Mouse (Mus musculus) brain, embryonic 14.5 days (tissue): ENCODE data around the gene Gm11627. TPM values are rescaled to one million over a fixed set of nuclear protein-coding genes. Genes with fewer than 3 reads are reported as not detected.
"Not testable (repeated sequence)": the region's sequence is repeated elsewhere in the genome, so short reads cannot be mapped to it uniquely, and the experiment has no call there.

Source experiments
- DNase-seq: peaks from one replicate; pipeline ENCODE4 v3.0.0-alpha.2; 2011; ENCODE audit warnings: low read depth
- CTCF ChIP-seq: fragments of 200-500 bp; IDR thresholded peaks from 2 replicates; pipeline ENCODE4 v1.5.1; 2012; ENCODE audit warnings: inconsistent platforms, mild to moderate bottlenecking, moderate library complexity, borderline replicate concordance; ENCODE audit not compliant: insufficient read depth, insufficient read length; ENCODE audit errors: extremely low read depth
- POLR2A ChIP-seq: fragments of 200-500 bp; IDR thresholded peaks from 2 replicates; pipeline ENCODE4 v1.6.1; 2012; ENCODE audit warnings: mild to moderate bottlenecking, inconsistent platforms, borderline replicate concordance; ENCODE audit not compliant: poor library complexity, insufficient read depth, insufficient read length, severe bottlenecking; ENCODE audit errors: extremely low read depth
- polyA plus RNA-seq: library from polyadenylated mRNA; depleted of rRNA; stranded (reverse); fragments of >200 nt; gene quantifications from 2 replicates; pipeline ENCODE4 v1.2.3, GENCODE M21; 2012

Gene Gm11627
- polyA plus RNA-seq, 1 experiment = 3.6 TPM

DNA sequence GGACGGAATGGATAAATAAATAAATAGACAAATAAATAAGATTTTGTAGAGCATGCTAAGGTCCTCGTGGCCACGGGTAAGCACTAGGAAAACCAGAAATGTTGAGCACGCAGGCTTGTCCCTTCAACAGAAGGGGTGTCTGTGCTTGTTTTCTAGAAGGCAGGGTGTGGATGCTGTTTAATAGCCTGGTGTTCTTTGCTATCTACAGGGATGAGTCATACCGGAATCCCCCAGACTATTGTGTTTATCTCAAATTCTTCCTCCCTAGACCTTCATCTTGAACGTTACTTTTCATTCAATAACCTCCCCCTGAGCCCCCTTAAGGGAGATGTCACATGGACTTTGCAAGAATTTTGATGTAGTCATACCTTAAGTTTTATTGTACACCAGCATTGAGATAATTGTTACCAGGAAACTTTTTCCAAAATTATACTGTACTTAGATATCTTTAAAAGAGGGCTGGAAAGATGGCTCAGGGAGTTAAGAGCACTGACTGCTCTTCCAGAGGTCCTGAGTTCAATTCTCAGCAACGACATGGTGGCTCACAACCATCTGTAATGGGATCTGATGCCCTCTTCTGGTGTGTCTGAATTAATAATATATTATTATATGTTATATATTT is 10.4 kb downstream of the Gm11627 start:
- TF ChIP-seq POLR2A = no peak
- TF ChIP-seq CTCF = no peak
- no peak for DNase-seq

DNA sequence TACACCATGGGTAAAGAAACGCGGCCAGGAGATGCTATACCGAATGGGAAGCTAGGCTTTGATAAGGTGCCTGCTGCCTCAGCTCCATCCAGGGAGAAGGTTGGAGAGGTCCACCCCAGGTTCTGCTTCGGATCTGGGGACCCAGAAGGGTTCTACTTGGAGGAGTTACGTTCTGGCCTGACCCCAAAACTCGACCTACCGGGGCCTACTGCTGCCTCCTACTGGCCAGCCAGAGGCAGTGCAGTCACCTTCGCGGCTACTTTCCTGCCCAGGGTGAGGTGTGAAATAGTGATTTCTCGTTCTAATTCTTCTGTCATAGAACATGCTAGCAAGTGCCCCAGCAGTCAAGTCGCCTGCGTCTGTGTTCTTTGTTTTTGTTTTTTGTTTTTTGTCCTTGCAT is 11.1 kb downstream of the Gm11627 start:
- DNase-seq = no peak
- TF ChIP-seq POLR2A = no peak
- TF ChIP-seq CTCF = peak; percentile 38; the same call in 1 of the 2 replicates

DNA sequence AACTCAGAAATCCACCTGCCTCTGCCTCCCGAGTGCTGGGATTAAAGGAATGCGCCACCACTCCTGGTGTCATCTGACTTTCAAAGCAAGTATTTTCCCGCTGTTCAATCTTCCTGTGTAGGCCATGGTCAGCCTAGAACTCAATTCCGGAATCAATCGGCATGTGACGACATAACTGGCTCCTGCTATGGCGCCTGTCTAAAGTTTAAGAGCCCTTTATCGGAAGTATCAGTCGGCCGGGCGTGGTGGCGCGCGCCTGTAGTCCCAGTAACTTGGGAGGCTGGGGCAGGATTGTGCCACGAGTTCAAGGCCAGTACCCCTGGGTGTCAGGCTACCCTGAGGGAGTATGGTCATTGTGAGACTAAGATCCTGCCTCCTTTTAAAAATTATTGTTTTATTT is 11.5 kb downstream of the Gm11627 start:
- TF ChIP-seq POLR2A = no peak
- no peak for TF ChIP-seq CTCF
- no peak for DNase-seq

DNA sequence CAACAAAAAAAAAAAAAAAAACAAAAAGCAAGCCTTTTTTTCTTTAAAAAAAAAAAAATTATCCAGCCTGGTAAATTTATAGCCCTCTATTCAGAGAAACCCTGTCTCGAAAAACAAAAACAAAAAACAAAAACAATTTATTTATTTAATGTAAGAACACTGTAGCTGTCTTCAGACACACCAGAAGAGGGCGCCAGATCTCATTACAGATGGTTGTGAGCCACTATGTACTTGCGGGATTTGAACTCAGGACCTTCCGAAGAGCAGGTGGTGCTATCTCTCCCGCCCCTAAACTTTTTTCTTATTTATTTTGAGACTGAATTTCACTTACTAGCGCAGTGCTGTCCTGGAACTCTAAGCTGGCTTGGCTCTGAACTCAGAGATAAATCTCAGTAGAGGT is 12.1 kb downstream of the Gm11627 start:
- DNase-seq = no peak
- no peak for TF ChIP-seq CTCF
- no peak for TF ChIP-seq POLR2A

DNA sequence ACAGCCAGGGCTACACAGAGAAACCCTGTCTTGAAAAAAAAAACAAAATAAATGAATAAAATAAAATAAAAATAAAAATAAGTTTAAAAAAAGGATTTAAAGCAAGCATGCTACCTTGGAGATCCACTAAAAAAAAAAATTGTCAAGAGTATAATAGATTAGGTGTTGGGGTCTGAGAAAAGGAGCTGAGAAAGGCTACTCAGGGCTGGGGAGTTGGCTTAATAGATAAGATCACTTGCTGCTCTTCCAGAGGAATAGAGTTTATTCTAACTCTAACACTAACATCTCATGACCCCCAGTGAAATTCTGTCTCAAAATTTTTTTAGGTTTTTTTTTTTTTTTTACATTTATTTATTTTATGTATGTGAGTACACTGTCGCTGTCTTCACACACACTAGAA is 13.0 kb downstream of the Gm11627 start:
- DNase-seq = no peak
- no peak for TF ChIP-seq CTCF
- TF ChIP-seq POLR2A = no peak

DNA sequence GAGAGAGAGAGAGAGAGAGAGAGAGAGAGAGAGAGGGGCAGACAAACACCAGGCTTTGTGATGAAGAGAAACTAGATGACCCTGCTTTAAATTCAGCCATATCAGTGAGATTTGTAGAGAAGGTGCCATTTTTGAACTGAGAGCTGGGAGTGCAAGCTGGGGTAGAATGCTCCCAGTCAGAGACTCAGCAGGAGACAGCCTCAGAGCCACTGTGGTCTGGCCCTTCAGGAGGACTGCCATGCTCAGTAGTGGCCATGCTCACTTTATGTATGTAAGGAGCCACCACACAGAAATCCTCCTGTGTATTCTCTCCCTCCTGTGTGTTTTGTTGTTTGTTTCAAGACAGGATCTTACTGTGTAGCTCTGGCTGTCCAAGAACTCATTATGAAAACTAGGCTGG is 13.5 kb downstream of the Gm11627 start:
- no peak for TF ChIP-seq POLR2A
- no peak for TF ChIP-seq CTCF

DNA sequence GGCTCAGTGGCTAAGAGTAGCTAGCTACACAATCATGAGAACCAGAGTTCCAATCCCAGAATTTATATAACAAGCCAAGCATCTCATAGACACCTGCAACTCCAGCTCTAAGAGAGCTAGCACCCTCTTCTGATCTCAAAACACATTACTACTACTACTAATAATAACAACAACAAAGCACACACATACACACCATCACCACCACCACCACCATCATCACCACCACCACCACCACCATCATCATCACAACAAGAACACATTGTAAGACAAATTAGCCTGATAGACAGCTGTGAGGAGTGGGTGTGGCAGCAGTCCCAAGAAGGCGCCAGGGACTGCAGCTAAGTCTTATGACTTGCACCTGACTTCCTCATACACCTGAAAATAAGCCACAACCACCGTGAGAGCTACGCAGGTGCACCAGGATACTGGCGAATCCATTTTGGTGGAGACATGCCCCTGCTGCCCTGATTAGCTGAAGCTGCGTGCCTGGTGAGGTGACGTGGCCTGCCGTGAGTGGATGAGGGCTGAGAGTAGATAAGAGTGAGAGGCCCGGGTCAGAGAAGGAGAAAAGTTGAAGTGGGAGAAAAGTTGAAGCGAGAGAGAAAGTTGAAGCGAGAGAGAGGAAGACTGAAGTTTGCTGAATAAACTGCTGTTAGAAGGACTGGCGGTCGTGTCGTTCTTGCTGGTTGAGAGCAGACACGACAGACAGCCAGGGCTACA is 14.1 kb downstream of the Gm11627 start:
- not testable (repeated sequence) for DNase-seq

More for the DNA sequence above, 13.5 kb downstream of the Gm11627 start:
- DNase-seq = no peak

DNA sequence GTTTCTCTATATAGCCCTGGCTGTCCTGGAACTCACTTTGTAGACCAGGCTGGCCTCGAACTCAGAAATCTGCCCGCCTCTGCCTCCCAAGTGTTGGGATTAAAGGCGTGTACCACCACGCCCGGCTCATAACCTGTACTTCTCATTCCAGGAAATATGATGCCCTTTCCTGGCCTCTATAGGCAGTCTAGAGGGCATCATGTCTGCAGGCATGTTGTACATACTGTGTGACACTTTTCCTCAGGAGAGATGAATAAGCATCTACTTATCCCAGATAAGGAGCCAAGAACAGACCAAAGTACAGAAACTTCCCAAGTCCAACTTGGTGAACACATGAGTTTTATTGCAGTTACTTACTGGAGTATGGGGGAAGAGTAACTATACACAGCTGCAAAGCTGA is 20.6 kb downstream of the Gm11627 start:
- TF ChIP-seq POLR2A (no peak), CTCF (no peak)
- DNase-seq = no peak

DNA sequence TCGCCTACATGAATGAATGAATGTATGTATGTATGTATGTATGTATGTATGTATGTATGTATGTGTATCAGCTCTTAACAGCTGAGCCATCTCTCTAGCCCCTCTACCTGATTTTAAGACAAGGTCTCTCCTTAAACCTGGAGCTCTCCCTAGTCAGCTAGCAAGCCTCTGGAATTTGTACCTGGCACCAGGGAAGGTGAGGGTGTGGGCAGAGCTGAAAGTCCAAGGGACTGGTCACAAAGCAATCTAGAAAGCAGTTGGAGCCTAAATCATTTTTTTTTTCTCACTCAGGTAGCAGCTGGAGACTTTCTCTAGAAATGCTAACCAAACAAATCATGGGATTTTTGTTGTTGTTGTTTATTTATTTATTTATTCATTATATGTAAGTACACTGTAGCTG is 21.9 kb downstream of the Gm11627 start:
- no peak for DNase-seq
- TF ChIP-seq CTCF (no peak), POLR2A (no peak)

DNA sequence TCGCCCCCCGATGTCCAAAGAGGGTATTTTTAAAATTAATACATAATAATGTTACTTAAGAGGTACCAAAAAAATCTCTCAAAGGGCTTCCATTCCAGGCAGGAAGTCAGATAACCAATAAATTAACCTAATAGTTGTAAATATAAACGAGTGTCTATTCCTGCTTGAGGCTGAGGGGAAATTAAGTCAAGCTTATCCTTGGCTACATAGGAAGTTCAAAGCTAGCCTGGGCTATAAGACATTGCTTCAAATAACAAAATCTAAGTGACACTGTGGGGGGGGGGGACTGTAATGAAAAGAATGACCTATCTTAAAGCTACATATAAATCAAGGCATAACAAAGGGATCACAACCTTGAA is 22.6 kb downstream of the Gm11627 start:
- TF ChIP-seq CTCF (no peak), POLR2A (no peak)
- no peak for DNase-seq

DNA sequence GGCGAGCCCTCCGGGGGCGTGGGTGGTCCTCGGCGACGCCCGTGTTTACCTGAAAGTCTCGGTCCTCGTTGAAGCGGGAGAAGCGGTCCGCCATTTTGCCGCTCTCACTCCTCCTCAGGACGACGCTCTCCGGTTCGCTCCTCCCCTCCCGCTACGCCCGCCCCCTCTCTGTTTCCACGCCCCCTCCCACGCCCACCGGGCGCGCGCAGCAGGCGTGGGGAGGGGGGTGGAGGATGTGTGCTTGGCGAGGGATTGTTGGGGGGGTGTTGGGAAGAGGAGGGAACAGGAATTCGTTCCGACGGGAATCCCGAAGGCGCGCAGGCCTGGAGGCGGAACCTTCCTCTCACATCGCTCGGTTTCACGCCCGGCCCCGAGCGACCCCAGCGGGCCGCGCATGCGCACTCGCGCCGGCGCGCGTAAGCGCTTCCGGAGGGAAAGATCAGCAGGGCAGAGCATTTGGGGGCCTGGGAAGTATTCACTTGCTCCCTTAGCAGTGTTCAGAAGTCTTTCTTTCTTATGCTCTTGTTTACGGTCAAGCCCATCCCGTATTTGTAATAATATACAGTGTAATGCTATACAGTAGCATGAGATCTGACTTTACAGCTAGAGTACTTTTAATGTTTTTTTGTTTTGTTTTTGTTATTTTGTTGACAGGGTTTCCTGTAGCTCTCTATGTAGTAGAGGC is 23.1 kb downstream of the Gm11627 start, which contains the start of gene Gpatch8:
Gpatch8 (minus strand) TSS at position 362 of the 685 bp plus-strand sequence.
- peak; percentile 100 for DNase-seq
- TF ChIP-seq POLR2A = peak; percentile 83; the same call in 1 of the 2 replicates
- TF ChIP-seq CTCF = no peak
